Mouse (Mus musculus): ENCODE measurements around the gene Cadps.

Gene Cadps

DNA sequence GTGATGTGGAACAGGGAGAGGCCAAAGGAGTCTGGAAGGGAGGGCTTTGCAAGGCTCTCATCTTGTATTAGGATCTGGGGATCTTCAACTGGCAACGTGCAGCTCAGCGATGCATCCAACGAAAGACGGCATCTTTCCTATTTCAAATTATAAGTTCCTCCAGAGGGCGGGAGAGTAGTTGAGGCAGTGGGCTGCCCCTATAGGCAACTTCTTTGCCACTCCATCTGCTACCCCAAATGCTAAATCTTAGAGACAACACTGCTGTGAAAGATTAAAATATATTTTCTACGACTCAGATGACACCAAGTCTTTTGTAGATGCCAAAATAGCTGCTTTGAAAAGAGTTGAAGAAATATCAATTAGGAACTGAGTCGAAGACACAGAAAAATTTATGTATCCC is 315.9 kb downstream of the Cadps start:
- no peak for DNase-seq (ENCODE audit: low read depth, low spot score)

- no peak for DNase-seq (ENCODE audit: low read depth, low spot score)
These were observed 318.5 kb downstream of the Cadps start for GRCm38 (mm10) chr14:12504191-12504947.

GRCm38 (mm10) chr14:12462206-12462605 is 360.7 kb downstream of the Cadps start:
- no peak for DNase-seq (ENCODE audit: low read depth, low spot score)

- no peak for DNase-seq (ENCODE audit: low read depth, low spot score)
These were observed 363.2 kb downstream of the Cadps start for GRCm38 (mm10) chr14:12459700-12460099.

- no peak for DNase-seq (ENCODE audit: low read depth, low spot score)
These were observed 367.8 kb downstream of the Cadps start for GRCm38 (mm10) chr14:12455064-12455591.

DNA sequence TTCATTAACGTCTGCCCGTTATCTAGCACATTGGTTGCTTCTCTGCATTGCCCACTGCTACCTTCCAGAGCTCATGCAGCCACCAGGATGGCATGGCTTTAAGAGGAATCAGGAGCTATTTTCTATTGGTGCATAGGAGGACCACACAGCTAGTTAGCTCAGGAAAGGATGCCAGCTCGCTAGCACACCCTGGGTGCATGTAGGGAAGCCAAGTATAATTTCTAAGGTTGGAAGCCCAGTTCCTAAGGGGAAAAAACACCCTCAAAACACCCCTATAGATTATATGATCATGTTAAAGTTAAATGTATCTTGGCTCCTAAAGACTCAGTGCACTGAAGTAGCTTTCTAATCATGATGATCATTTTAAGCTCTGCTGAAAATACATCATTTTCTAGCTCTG is 372.1 kb downstream of the Cadps start:
- DNase-seq (ENCODE audit: low read depth, low spot score): no peak

GRCm38 (mm10) chr14:12448883-12449282 is 374.0 kb downstream of the Cadps start:
- DNase-seq (ENCODE audit: low read depth, low spot score): no peak

GRCm38 (mm10) chr14:12441019-12441418 is 381.9 kb downstream of the Cadps start:
- no peak for DNase-seq (ENCODE audit: low read depth, low spot score)

DNA sequence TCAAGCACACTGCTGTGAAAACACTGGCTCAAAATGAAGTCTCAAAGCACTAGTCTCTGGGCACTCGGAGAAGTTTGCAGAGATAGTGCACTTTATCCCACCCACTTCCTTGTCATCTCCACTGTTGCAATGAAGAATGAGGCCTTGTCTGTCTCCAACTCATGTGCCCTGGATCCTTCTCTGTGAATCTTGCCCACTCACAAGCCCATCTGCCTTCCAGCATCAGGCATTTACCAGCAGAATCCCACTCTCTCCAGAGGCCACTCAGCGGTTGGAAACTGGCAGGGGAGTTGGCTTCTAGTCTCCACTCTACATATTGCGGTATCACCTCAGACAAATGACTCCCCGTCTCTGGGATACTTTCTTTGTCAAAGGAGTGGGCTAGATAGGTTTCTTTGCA is 384.9 kb downstream of the Cadps start:
- no peak for DNase-seq (ENCODE audit: low read depth, low spot score)

DNA sequence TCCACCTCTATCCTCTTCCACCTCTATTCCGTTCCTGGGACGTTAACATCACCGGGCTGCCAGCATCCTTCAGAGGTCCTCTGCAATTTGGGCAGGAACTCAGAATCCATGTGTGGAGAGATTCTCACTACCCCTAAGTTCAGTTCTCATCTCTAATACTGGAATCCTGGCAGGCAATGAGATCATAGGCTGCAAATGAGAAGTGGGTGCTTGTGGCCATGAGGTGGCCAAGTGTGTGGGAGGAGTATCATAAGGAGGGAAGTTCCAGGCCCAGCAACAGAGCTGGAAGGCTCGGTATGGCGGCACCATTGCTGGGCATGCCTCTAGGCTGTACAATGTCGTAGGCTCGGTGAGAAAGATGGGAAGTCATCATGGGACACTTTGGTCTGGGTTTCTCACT is 385.5 kb downstream of the Cadps start:
- DNase-seq (ENCODE audit: low read depth, low spot score): no peak

GRCm38 (mm10) chr14:12436903-12437368 is 385.9 kb downstream of the Cadps start:
- no peak for DNase-seq (ENCODE audit: low read depth, low spot score)

DNA sequence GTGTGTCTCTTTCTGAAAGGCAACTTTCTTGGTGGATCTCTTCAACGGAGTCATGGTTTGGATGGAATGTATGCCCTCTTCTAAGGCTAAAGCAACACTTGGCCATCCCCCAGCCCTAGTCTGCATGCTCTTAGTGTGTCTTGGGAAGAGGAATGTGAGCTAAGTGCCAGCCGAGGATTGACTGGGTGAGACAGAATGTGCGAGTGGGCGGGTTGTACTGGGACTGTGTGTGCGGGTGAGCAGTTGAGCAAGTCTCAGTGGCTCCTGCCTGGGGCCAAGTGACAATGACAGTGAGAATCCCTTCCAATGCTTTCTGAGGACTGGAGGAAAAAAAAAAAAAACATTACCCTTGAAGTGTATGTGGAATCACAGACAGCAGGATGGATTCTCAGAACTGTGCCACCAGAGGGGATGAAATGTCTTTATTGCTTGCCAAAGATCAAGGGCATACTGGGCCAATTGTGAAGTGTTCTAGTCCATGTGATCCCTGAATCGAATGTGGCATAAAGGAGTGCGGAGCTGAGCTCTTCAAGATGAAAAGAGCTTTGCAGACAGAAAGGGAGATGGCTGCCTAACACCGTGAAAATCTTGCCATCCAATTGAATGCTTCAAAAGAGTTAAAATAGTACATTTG is 394.7 kb downstream of the Cadps start:
- DNase-seq (ENCODE audit: low read depth, low spot score): no peak

DNA sequence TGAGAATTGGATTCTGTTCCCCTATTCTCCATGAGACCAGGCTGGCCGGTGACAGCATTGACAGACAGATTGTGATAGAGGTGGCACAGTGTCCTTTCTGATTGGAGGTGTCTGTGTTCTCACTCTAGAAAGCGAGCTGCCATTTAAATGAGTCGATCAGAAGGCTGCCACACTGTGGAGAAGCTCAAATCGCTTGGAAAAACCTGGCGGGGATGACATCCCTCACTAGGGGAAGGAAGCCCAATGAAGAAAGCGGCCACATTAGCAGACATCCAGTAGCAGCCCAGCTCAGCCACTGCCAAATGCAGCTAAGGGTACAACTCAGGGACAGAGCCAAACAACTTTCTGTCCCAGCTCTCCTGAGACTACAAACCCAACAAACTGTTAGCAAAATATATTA is 397.6 kb downstream of the Cadps start:
- DNase-seq (ENCODE audit: low read depth, low spot score): no peak

DNA sequence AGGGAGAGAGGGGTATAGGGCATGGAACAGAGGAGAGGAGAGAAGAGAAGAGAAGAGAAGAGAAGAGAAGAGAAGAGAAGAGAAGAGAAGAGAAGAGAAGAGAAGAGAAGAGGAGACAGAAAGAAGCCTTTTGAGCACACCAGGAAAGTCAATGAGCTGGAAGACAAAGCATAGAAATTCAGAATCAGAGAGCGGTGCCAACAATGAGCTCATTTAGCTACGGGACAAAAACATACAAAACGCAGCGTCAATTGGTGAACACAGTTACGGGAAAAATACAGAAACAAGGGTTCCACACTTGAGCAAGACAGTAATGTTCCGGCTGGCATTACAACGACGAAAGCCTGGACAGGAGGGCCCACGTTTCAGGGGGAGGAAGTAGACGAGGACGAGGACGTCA is 412.6 kb downstream of the Cadps start:
- no peak for DNase-seq (ENCODE audit: low read depth, low spot score)

DNA sequence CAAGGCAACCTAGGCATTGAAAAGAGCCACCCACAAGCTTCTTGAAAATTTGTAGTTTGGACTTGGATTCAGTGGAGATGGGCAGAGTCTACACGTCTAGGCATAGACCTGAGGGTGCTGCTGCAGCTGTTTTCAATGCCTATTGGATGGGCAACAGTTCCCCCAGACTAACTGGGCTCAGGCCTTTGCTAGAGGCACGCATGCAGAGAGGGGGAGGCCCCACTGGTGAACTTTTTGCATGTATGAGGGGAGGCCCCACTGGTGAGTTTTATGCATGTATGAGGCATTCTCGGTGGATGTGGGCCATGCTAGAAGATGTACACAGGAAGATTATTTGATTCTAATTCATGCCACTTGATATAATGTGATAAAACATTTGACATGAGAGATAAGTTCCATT is 413.1 kb downstream of the Cadps start:
- no peak for DNase-seq (ENCODE audit: low read depth, low spot score)

- DNase-seq (ENCODE audit: low read depth, low spot score): no peak
These were observed 416.3 kb downstream of the Cadps start for GRCm38 (mm10) chr14:12406588-12406987.

- DNase-seq (ENCODE audit: low read depth, low spot score): no peak
These were observed 417.7 kb downstream of the Cadps start for GRCm38 (mm10) chr14:12405201-12405600.

- DNase-seq (ENCODE audit: low read depth, low spot score): no peak
These were observed 418.2 kb downstream of the Cadps start for GRCm38 (mm10) chr14:12404724-12405123.

- DNase-seq (ENCODE audit: low read depth, low spot score): no peak
These were observed 418.8 kb downstream of the Cadps start for GRCm38 (mm10) chr14:12404052-12404451.

- DNase-seq (ENCODE audit: low read depth, low spot score): no peak
These were observed 422.8 kb downstream of the Cadps start for GRCm38 (mm10) chr14:12400116-12400515.

DNA sequence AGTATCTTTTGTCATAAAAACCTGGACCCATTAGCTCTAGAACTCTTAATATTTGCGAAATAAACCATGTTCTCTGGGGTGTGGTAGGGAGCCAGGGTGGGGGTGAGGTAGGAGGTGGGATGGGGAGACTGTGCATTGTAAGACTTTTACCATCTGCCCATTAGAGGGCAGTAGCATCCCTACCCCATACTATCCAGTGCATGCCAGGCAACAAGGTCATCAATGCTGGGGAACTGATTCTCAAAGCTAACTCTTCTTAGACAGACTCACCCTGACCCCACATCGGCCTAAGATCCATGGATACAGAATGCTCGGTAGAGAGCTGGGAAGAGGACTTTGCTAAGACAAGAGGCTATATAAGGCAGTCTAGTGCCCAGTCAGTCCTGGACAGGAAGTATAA is 425.3 kb downstream of the Cadps start:
- no peak for DNase-seq (ENCODE audit: low read depth, low spot score)

DNA sequence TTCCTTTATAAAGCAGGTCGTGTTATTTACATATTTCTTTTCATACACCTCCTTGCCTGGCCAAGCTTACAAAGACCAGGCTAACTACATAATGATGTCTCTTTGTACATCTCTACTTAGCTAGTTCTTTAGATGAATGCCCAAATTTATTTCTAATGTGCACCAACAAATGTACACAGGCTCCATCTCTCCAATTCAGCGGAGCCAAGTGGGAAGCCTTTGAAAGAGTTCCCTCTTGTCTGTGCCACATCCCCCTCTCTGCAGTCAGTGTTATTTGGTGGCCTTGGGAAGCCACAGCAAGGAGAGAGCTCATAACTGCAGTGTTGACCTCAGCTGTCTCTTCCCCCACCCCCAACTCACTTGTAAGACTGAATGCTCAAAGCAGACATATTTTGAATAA is 428.6 kb downstream of the Cadps start:
- no peak for DNase-seq (ENCODE audit: low read depth, low spot score)

DNA sequence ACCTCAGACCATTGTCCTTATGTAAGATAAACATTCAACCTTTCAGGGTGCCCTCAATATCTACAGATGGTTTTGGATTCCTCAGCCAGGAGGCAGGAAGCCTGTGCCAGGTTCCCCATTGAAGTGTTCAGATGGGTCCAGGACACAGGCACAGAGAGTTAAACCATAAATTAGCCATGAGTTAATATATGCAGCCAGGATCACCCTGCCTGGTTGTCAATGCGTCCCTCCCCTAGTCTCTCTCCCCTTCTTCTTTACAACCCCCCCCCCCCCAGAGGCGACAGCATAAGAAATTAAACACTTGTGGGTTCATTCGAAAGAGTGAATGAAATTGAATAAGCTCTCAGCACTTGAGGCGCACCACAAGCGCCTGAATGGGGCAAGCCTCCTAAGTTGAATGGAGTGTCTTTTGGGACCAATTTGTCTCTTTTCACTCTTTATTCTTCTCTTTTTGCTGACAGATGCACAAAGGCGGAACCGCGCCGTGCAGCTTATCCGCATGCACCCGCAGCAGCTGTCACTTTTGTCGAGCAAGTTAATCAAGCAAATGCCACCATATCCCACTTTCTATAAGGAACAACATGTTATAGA is 429.5 kb downstream of the Cadps start:
- no peak for DNase-seq (ENCODE audit: low read depth, low spot score)

Data from CD4-positive, CD25-positive, alpha-beta regulatory T cell, adult 2 months (primary cell).